Mouse (Mus musculus) 3134 (cell line): ENCODE results near the gene Fam198b.

Source experiments
- DNase-seq: peaks from one replicate; pipeline ENCODE4 v3.0.0-alpha.2; 2011; ENCODE audit warnings: low spot score; ENCODE audit not compliant: insufficient read length; ENCODE audit errors: extremely low read depth

The Fam198b gene

DNA sequence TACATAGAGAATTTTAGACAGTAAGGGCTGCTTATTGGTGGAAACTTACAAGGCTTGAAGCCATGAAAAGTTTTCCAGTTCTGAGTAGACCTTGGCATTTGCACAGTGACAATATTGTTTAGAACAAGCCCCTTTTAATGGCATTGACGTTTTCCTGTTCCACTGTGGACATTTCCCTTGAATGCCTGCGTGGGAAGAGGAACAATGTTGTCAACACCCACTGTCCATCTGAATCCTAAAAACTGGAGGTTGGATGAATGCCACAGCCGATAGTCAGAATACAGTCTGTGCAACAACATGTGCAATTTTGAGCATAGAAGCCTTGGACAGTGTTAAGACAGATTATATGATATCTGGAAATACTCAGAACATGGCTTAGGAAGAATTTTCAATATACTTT, 92.5 kb downstream of the Fam198b start:
- no peak for DNase-seq

DNA sequence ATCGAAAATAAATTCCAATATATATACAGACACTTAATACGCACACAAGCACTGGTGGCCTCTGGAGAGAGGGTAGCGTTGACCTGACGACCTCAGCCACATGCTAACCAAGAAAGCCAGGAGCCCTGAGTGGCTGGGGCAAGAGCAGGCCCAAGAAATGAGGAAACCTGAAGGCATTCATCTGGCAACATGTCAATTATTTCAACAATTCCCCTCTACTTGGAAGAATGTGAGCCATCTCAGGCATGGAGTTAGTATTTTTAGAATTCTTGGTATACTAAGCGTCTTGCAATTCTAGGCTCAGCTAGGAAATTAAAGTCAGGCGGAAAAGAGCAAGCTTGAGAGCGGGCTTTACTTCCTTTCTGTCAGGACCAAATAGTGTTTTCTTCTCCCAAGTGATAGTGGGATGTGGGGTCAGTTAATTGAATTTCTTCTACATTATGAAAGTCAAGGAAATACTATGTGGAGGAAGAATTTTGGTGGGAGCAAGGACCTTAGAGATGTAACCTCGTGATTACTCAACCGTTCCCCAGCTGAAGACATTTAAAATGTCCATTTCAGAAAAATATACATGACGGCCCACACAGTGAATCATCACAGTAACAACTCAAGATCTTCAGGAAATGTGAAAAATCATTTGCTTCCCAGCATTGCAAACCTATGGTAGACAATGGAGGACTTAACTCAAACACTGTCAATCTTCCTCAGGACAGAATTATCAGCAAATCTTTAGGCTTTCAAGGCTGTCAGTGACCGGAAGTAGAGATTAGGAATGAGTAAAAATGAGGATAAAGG, 93.5 kb downstream of the Fam198b start:
- DNase-seq: peak; percentile 47

DNA sequence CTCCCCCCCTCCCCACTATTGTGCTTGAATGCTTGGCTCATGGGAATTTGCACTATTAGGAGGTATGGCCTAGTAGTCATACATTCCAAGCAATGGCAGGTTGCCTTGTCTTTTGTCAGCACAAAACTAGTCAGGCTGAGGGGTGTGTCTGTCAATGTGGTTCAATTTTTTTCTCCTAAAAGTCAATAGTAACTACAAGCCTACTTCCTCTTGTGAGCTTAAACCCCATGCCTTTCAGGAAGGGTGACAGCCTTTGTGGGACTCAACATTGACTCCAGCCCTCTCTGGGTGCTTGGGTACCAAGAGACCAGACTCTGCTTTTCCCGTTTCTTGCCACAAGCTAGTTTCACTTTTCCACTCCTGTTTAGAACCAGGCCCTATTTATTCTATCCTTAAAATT, 96.4 kb downstream of the Fam198b start:
- no peak for DNase-seq

DNA sequence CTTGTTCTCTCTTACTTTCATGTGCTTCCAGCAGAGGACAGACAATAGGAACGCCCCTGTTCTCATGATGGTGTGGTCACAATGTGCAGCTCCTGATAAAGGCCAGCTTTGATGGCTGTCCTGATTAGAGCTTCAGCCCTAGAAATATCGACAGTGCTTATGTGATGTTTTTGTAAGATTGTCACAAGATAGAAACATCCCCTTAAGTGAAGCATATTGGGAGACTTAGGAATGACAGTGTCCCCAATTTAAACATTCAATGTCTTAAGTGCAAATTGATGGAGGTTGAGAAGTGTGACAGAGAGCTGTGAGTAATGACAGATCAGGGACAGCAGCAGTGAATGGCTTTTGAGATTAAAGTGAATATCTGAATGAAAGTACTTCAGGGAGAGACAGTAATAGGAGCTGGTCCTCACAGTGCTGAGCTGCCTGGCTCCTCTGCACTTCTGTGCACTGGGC, 99.7 kb downstream of the Fam198b start:
- no peak for DNase-seq

DNA sequence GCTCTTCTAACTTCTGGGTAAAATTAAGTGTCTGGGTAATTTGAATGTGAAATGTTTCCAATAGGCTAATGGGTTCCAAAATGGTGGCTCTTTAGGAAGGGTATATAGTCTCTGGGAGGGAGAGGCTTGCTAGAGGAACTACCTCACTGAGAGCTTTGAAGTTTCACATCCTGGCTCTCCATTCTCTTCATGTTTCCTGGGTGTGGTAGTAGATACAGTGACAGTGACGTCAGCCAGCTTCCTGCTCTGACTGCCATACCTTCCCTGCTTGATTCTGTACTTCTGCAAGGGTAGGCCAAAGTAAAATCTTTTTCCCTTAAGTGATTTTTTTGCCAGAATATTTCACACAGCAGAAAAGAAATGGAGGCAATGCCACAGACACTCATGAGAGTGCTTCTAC, 100.2 kb downstream of the Fam198b start:
- no peak for DNase-seq

DNA sequence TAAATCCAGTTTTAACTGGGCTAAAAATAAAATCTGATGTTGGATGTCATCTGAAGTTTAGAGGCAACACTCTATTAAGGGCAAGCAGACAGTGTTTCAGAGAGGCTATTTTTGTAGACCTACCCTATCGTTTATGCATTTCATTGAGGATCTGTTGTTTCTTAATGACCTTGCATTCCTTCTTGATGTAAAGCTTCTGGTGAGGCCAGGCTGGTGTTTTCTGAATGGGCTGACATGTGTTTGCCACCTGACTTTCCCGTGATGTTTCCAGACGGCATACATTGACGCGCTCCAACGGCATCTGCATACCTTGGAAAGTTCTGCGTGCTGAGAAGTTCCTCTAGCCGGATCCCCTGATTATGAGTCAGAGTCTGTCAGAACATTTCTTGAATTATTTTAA, 104.9 kb downstream of the Fam198b start:
- no peak for DNase-seq

DNA sequence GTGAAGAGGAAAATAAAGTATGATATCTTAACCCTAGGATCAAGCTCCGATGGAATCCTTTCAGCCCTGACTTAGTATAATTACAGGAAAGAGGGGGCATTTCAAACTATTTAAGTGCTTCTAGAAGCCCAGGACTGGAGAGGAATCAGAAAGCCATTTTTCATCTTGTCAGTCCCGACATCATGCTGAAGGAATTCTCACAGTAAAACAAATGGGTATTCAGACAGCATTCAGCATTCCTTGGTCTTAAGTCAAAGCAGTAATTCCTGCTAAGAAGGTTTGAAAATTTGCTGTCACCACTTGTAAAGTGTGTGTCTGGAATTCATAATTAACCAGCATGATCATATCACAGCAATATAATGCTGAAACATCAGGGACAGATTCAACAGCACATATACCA, 105.6 kb downstream of the Fam198b start:
- no peak for DNase-seq

DNA sequence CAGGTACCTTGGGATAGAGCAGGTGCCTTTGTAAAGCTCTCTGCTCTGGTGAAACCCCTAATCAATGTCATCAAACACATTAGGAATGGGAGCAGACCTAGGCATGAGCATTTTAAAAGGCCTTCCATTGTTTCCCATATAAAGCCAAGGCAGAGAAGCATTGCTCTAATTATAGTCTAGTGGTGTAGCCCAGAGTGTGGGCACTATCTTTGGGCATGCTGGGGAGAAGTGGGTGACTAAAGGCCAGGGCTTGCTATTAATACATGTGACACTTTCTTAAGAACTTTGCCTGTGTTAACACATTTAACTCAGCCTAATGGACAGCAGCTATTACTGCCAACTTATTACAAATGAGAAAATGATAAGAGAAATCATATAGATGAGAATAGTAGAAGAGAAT, 106.1 kb downstream of the Fam198b start:
- DNase-seq: no peak

DNA sequence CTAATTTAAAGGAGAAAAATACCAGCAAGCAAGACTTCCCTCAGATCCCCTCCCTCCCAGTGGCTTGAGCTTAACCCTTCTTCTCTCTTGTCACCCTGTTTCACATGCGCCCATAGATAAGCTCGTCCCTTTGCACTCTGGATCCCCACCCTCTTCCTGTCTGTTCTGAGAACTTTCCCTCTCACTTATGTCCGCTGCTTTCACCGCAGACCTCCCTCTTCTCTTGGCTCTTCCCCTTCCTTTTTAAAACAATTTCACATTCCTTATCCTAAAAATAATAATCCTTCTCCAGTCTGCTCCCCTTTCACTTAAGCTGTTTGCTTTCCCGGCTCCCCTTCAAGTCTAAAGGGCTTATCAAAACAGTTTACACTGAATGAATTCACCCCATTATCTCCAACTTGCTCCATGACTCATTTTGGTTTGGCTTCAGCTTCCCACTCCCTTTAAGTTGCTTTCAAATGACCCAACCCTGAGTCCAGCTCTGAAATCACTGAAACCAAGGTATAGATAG, 109.8 kb downstream of the Fam198b start:
- DNase-seq: no peak

DNA sequence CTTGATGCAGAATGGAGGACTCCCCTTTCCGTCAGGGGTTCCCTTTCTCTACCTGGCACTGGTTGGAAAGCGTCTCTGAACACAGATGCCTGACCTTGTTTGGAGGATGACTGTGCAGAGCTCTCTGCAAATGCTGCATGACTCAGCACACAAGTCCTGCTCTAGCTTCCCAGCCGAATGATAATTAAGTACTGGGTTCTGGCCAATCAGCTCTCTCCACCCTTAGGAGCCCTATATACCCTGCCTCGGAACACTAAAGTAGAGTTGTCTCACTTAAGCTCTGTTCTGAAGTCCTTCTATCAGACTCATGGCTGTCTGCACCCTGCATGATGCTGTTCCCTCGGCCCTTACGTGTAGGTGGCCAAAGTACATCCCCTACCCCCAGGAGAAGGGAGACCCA, 111.4 kb downstream of the Fam198b start:
- DNase-seq: no peak
